Mouse (Mus musculus) small intestine, adult 2 months (tissue): ENCODE data around the gene Slc7a6.

ENCODE experiments used
- CTCF ChIP-seq: fragments of 200-500 bp; IDR thresholded peaks from 2 replicates; pipeline ENCODE4 v1.5.1; 2012; ENCODE audit warnings: low read depth, mild to moderate bottlenecking, control low read depth, inconsistent platforms, low read length, moderate library complexity, mixed read lengths; ENCODE audit not compliant: insufficient replicate concordance, insufficient read length; ENCODE audit errors: extremely low read depth
- POLR2A ChIP-seq: fragments of 200-500 bp; IDR thresholded peaks from 2 replicates; pipeline ENCODE4 v1.6.1; 2012; ENCODE audit warnings: low read depth, mild to moderate bottlenecking, control low read depth, inconsistent platforms, low read length, moderate library complexity

GRCm38 (mm10) chr8:106137218-106137905 is 31.3 kb upstream of the Slc7a6 start:
- TF ChIP-seq POLR2A (no peak; the same call in 1 of the 2 replicates), CTCF (no peak)
